Mouse (Mus musculus): ENCODE measurements at regions not wholly inside any gene's neighbourhood (a gene's known extent, or its start where the extent isn't known, plus 50 kb on each side); places are given as distances from the start of the nearest gene placed in this dataset.

DNA sequence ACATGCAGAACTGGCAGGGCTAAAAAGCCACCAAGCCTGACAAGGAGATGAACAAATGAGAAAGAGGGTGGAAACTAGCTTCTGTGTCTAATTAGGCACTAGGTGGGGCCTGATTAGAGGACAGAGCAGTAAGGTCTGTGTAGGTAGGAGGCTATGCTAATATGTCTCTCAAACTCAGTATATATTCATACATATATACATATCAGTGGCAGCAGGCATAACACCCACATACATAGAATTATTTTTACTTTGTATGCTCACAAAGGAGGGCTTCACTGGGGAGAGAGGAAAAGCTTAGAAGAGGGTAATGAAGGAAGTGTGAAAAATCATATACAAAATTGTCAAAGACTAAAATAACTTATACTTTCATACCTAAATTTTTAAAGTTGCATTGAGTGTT is 457.1 kb downstream of the Phf3 start:
- TF ChIP-seq CTCF (IDR thresholded peaks at IDR 0.05) (no peak), EP300 (IDR thresholded peaks at IDR 0.05) (no peak)
